Mouse (Mus musculus) heart, embryonic 12.5 days (tissue): ENCODE results near the gene Entpd5. TPM values are rescaled to one million over a fixed set of nuclear protein-coding genes. Genes with fewer than 3 reads are reported as not detected.
A peak's percentile ranks its signal among the peaks of the same experiment; 100 is the strongest.

Experiments used
- ATAC-seq: fragments of 200-750 bp; cut with Nextera tagmentation; 2 replicates; pipeline ENCODE4 v1.8.0; 2017; ENCODE audit warnings: moderate TSS enrichment, moderate library complexity; ENCODE audit not compliant: insufficient number of reproducible peaks, low FRiP score
- H3K27ac ChIP-seq: fragments of 300-500 bp; sonication (generic); 2 replicates; pipeline ENCODE4 v1.5.1; 2016; ENCODE audit warnings: mild to moderate bottlenecking, moderate library complexity; ENCODE audit not compliant: poor library complexity, severe bottlenecking
- H3K27me3 ChIP-seq: fragments of 300-500 bp; sonication (generic); replicated peaks from 2 replicates; pipeline ENCODE4 v1.6.1; 2016; ENCODE audit warnings: mild to moderate bottlenecking, moderate library complexity
- H3K36me3 ChIP-seq: fragments of 300-500 bp; sonication (generic); 2 replicates; pipeline ENCODE4 v1.6.1; 2016; ENCODE audit warnings: mild to moderate bottlenecking, moderate library complexity
- H3K4me1 ChIP-seq: fragments of 300-500 bp; sonication (generic); replicated peaks from 2 replicates; pipeline ENCODE4 v1.6.1; 2016; ENCODE audit warnings: mild to moderate bottlenecking
- H3K4me2 ChIP-seq: fragments of 300-500 bp; sonication (generic); 2 replicates; pipeline ENCODE4 v1.6.1; 2016; ENCODE audit warnings: mild to moderate bottlenecking, moderate library complexity
- H3K4me3 ChIP-seq: fragments of 300-500 bp; sonication (generic); 2 replicates; pipeline ENCODE4 v1.5.1; 2016; ENCODE audit warnings: mild to moderate bottlenecking
- H3K9ac ChIP-seq: fragments of 300-500 bp; sonication (generic); 2 replicates; pipeline ENCODE4 v1.6.1; 2016; ENCODE audit warnings: mild to moderate bottlenecking, moderate library complexity
- H3K9me3 ChIP-seq: fragments of 300-500 bp; sonication (generic); replicated peaks from 2 replicates; pipeline ENCODE4 v1.6.1; 2016; ENCODE audit warnings: mild to moderate bottlenecking, moderate library complexity
- WGBS: fragments of 180-500 bp; shearing (Covaris S2); methylation state at CpG from one replicate; pipeline ENCODE4 v1.1.7; 2016; 5-methylcytosine and 5-hydroxymethylcytosine counted together
- polyA plus RNA-seq: library from polyadenylated mRNA; unstranded; fragments of >200 nt; fragmentation: Nextera tagmentation; extraction: Ambion mirVana; gene quantifications from 2 replicates; pipeline ENCODE4 v1.2.1, GENCODE M21; 2016

Entpd5 gene
- polyA plus RNA-seq, 1 experiment from 2014 or later = 32.6 TPM

- 63% methylated on average over 3 of the region's 3 CpGs for WGBS
- no peaks in the 10 kb centered on the region for H3K4me1 ChIP-seq
- H3K36me3 ChIP-seq = no peaks in the 10 kb centered on the region
- no peak for ATAC-seq
- no peak overlapping the region for H3K4me3 ChIP-seq
- H3K9ac ChIP-seq = no peak overlapping the region
- H3K27ac ChIP-seq = no peak overlapping the region
- no peaks in the 10 kb centered on the region for H3K9me3 ChIP-seq
- no peaks in the 10 kb centered on the region for H3K27me3 ChIP-seq
- H3K4me2 ChIP-seq = no peak overlapping the region
These were observed 15.2 kb upstream of the Entpd5 start for GRCm38 (mm10) chr12:84423990-84424389.

- Histone ChIP-seq H3K27me3 (no peaks in the 10 kb centered on the region), H3K4me3 (peak overlapping the region; percentile 63), H3K9ac (peak overlapping the region; percentile 70), H3K27ac (peak overlapping the region; percentile 51), H3K4me1 (peaks cover 5% of the 10 kb centered on the region), H3K9me3 (peaks cover 6% of the 10 kb centered on the region; the same call in 1 of the 2 replicates), H3K4me2 (peak overlapping the region; percentile 82), H3K36me3 (no peaks in the 10 kb centered on the region)
- ATAC-seq = no peak
- WGBS = 31% methylated on average over 18 of the region's 18 CpGs
These were observed 8.7 kb upstream of the Entpd5 start for GRCm38 (mm10) chr12:84417605-84417922.

GRCm38 (mm10) chr12:84416834-84417604, 8.2 kb upstream of the Entpd5 start, which contains the start of gene Rnf113a2:
Rnf113a2 (plus strand) TSS chr12:84417196.
- Histone ChIP-seq H3K9ac (peak within 1 kb of the TSS; percentile 70), H3K9me3 (peaks cover 6% of the 10 kb centered on the region; the same call in 1 of the 2 replicates), H3K4me2 (peak within 1 kb of the TSS; percentile 82), H3K36me3 (no peaks in the 10 kb centered on the region), H3K27me3 (no peaks in the 10 kb centered on the region), H3K27ac (peak within 1 kb of the TSS; percentile 51), H3K4me3 (peak within 1 kb of the TSS; percentile 63), H3K4me1 (peaks cover 5% of the 10 kb centered on the region)
- ATAC-seq = peak; percentile 93
- 3% methylated on average over 50 of the region's 50 CpGs for WGBS

- Histone ChIP-seq H3K4me2 (peak overlapping the region; percentile 93), H3K4me1 (peaks cover 8% of the 10 kb centered on the region), H3K36me3 (no peaks in the 10 kb centered on the region), H3K9ac (peak overlapping the region; percentile 87), H3K9me3 (no peaks in the 10 kb centered on the region), H3K4me3 (peak overlapping the region; percentile 78), H3K27ac (peak overlapping the region; percentile 82), H3K27me3 (no peaks in the 10 kb centered on the region)
- WGBS = 2% methylated on average over 49 of the region's 52 CpGs
- ATAC-seq = peak; percentile 75
These were observed 683 bp downstream of the Entpd5 start for GRCm38 (mm10) chr12:84407874-84408818.

- Histone ChIP-seq H3K36me3 (no peaks in the 10 kb centered on the region; the same call in 1 of the 2 replicates), H3K4me1 (peaks cover 8% of the 10 kb centered on the region), H3K9me3 (no peaks in the 10 kb centered on the region), H3K27me3 (no peaks in the 10 kb centered on the region), H3K27ac (no peak overlapping the region), H3K4me2 (no peak overlapping the region), H3K4me3 (no peak overlapping the region), H3K9ac (no peak overlapping the region)
- ATAC-seq = no peak
- WGBS = 58% methylated on average over 4 of the region's 4 CpGs
These were observed 1.6 kb downstream of the Entpd5 start for GRCm38 (mm10) chr12:84407259-84407658.

- H3K27me3 ChIP-seq = no peaks in the 10 kb centered on the region
- H3K27ac ChIP-seq = no peak overlapping the region
- H3K4me2 ChIP-seq = no peak overlapping the region
- peaks cover 16% of the 10 kb centered on the region for H3K4me1 ChIP-seq
- H3K36me3 ChIP-seq = no peaks in the 10 kb centered on the region; the same call in 1 of the 2 replicates
- 87% methylated on average over 6 of the region's 6 CpGs for WGBS
- H3K9me3 ChIP-seq = no peaks in the 10 kb centered on the region
- ATAC-seq = no peak
- no peak overlapping the region for H3K4me3 ChIP-seq
- no peak overlapping the region for H3K9ac ChIP-seq
These were observed 4.3 kb downstream of the Entpd5 start for GRCm38 (mm10) chr12:84404541-84404940.

- 46% methylated on average over 9 of the region's 9 CpGs for WGBS
- H3K27me3 ChIP-seq = no peaks in the 10 kb centered on the region
- H3K27ac ChIP-seq = no peak overlapping the region
- no peak for ATAC-seq
- H3K4me1 ChIP-seq = peaks cover 13% of the 10 kb centered on the region
- no peaks in the 10 kb centered on the region for H3K9me3 ChIP-seq
- no peak overlapping the region for H3K9ac ChIP-seq
- no peak overlapping the region for H3K4me2 ChIP-seq
- no peaks in the 10 kb centered on the region; the same call in 1 of the 2 replicates for H3K36me3 ChIP-seq
- no peak overlapping the region for H3K4me3 ChIP-seq
These were observed 5.9 kb downstream of the Entpd5 start for GRCm38 (mm10) chr12:84402923-84403322.

GRCm38 (mm10) chr12:84400653-84401052, 8.2 kb downstream of the Entpd5 start:
- H3K4me1 ChIP-seq = 0 out of 2 replicates have a peak, but pooled peaks cover 9% of the 10 kb centered on the region
- no peak overlapping the region for H3K9ac ChIP-seq
- H3K9me3 ChIP-seq = no peaks in the 10 kb centered on the region
- no peaks in the 10 kb centered on the region for H3K27me3 ChIP-seq
- no peak overlapping the region for H3K4me2 ChIP-seq
- peaks cover 10% of the 10 kb centered on the region for H3K36me3 ChIP-seq
- no peak for ATAC-seq
- no peak overlapping the region for H3K27ac ChIP-seq
- WGBS = 58% methylated on average over 3 of the region's 3 CpGs
- no peak overlapping the region for H3K4me3 ChIP-seq

DNA sequence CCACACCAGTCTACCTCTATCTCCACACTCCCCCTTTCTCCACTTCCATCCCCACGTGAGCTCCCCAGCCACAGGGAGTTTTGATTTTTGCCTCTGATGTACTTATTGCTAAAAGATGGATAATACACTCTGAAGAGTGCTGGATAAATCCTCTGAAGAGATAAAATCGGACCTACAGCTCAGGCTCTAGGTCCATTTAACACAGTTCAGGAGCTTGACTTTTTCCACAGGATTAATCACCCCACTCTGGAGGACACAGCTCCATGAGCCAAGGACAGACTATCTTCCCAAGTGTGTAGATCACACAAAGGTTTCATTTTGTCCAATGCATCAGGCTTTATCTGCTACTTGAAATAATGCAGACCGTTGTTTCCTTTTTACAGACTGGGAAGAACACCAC, 8.8 kb downstream of the Entpd5 start:
- Histone ChIP-seq H3K9me3 (no peaks in the 10 kb centered on the region), H3K4me3 (no peak overlapping the region), H3K27ac (no peak overlapping the region), H3K36me3 (peaks cover 10% of the 10 kb centered on the region), H3K4me2 (no peak overlapping the region), H3K4me1 (0 out of 2 replicates have a peak, but pooled peaks cover 9% of the 10 kb centered on the region), H3K9ac (no peak overlapping the region), H3K27me3 (no peaks in the 10 kb centered on the region)
- no peak for ATAC-seq
- 61% methylated on average over 3 of the region's 3 CpGs for WGBS

GRCm38 (mm10) chr12:84399663-84400062, 9.2 kb downstream of the Entpd5 start:
- Histone ChIP-seq H3K4me3 (no peak overlapping the region), H3K4me1 (0 out of 2 replicates have a peak, but pooled peaks cover 9% of the 10 kb centered on the region), H3K27me3 (no peaks in the 10 kb centered on the region), H3K9ac (no peak overlapping the region), H3K4me2 (no peak overlapping the region), H3K27ac (no peak overlapping the region), H3K36me3 (peaks cover 10% of the 10 kb centered on the region), H3K9me3 (no peaks in the 10 kb centered on the region)
- WGBS = 71% methylated on average over 9 of the region's 9 CpGs
- ATAC-seq = no peak

DNA sequence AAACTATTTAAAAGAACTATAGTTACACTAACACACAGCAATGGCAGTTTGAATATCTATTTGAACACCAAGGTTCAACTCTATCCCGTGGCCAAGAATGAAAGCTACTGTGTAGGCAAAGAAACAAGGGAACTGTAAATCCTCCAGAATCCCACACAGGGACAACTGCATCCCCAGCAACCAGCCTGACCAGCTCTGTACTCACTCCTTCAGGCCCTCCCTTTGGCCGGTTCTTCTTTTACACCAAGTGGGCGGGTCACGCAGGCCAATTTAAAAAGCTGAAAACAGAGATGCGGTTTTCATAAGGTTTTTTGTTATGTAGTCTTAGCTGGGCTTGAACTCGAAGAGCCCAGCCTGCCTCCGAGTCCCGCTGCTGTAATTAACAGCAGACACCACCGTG, 9.7 kb downstream of the Entpd5 start:
- 82% methylated on average over 9 of the region's 9 CpGs for WGBS
- H3K36me3 ChIP-seq = peaks cover 14% of the 10 kb centered on the region

More for the DNA sequence above, 9.7 kb downstream of the Entpd5 start:
- Histone ChIP-seq H3K4me1 (0 out of 2 replicates have a peak, but pooled peaks cover 9% of the 10 kb centered on the region), H3K9me3 (no peaks in the 10 kb centered on the region), H3K4me3 (no peak overlapping the region), H3K27ac (no peak overlapping the region), H3K9ac (no peak overlapping the region), H3K27me3 (no peaks in the 10 kb centered on the region), H3K4me2 (no peak overlapping the region)
- no peak for ATAC-seq
